Mouse (Mus musculus) B cell, adult 62 days (primary cell): ENCODE results near the gene Cxcl14. TPM values are rescaled to one million over a fixed set of nuclear protein-coding genes. Genes with fewer than 3 reads are reported as not detected.

ENCODE experiments used
- total RNA-seq: library from RNA; stranded (reverse); gene quantifications from 4 replicates; pipeline ENCODE4 v1.2.4, GENCODE M21; 2023

Gene Cxcl14
- total RNA-seq = not detected in 4 replicates

DNA sequence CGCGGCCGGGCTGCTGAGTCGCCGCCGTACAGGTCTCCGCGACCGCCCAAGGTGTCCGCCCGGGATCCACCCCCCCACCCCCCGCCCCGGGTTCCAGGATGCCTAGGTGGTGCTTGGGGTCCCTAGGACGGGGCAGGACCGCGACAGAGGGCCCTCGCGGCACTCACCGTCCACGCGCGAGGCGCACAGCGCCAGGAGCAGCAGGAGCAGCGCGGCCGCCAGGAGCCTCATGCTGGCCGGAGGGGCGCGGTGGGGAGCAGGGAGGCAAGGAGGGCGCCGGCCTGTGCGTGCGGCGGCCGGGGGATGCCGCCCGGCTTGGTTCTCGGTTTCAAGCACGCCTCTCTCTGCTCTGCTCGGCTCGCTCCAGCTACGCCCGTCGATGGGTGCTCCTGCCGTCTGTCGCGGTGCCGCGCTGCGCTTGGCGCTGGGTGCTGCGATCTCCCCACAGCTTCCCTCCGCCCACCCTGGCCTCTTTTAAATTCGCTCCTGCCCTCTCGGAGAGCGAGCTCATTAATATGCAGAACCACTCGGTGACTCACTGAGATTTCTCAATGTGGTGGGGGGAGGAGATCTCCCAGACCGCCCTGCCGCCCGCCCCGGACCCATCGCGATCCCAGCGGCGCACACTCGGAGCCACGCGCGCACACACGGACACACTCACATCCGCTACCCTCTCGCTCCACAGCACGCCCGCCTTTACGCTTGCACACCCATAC is at the start of gene Cxcl14:
TSS of gene Cxcl14 (minus strand) at position 609 of the 716 bp plus-strand sequence.

DNA sequence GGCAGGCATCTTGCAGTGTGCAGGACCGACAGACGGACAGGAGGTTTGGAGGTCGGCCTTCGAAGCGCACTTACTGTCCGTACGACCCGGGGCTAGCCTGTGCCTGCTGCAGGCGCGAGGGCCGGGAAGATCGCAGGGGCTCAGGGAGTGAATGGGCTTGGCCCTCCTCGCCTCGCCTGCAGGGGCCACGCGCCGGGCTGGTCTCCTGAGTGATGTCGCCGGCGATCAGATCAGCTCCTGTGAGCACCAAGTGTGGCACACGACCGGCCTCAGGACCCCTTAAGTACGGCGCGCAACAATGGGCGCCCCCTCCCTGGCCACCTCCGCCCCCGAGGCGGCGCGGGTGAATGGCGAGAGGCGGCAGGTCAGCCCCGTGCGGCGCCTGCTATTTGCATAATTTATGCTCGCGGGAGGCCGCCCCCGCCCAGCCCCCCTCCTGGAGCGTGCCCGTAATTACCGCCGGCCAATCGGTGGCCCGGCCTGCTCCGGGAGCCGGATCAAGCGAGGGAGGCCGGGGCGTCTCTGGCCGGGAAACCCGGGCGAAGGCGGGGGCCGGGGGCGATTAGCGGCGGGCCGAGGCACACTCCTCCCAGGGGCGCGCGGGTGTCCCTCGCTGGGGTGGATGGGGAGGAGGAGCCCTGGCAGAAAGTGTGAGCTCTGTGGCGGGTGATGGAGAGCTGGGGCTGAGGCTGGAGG is 44.3 kb downstream of the Cxcl14 start, which contains the start of gene Neurog1:
TSS of gene Neurog1 (minus strand) at position 240 of the 696 bp plus-strand sequence.

Other genes starting within 250 kb of the Cxcl14 start
- 263 to 303 TPM (median 280 TPM) in 4 replicates for gene H2afy, start 160.2 kb downstream of the Cxcl14 start, total RNA-seq
- gene Tifab, start 117.7 kb downstream of the Cxcl14 start, total RNA-seq = 2.4 to 2.8 TPM (median 2.7 TPM) in 4 replicates
- gene Neurog1, start 44.4 kb downstream of the Cxcl14 start, total RNA-seq = not detected in 4 replicates
- gene Gm3045, start 130.0 kb upstream of the Cxcl14 start, total RNA-seq = not detected in 4 replicates
- gene Slc25a48, start 141.8 kb upstream of the Cxcl14 start, total RNA-seq = not detected in 4 replicates
- not detected in 4 replicates for gene Il9, start 185.7 kb upstream of the Cxcl14 start, total RNA-seq
- 1.3 to 2.6 TPM (median 1.9 TPM) in 4 replicates for gene Fbxl21, start 225.9 kb upstream of the Cxcl14 start, total RNA-seq